Mouse (Mus musculus): ENCODE results near the gene Slc22a19.
"Not testable (repeated sequence)": the region's sequence is repeated elsewhere in the genome, so short reads cannot be mapped to it uniquely, and the experiment has no call there.

The Slc22a19 gene

GRCm38 (mm10) chr19:7711148-7711547 is at the start of gene Slc22a19:
Slc22a19 (minus strand) TSS chr19:7711310.
- DNase-seq (ENCODE audit: low spot score in 2 of 2) = no peak

- DNase-seq (ENCODE audit: low spot score in 2 of 2) = not testable (repeated sequence)
These were observed 42.3 kb upstream of the Slc22a19 start for GRCm38 (mm10) chr19:7753371-7753770.

- DNase-seq (ENCODE audit: low spot score in 2 of 2) = no peak
These were observed 18.4 kb upstream of the Slc22a19 start for GRCm38 (mm10) chr19:7729543-7729942.

GRCm38 (mm10) chr19:7693104-7693503 is 18.0 kb downstream of the Slc22a19 start:
- DNase-seq (ENCODE audit: low spot score in 2 of 2) = not testable (repeated sequence)

- no peak for DNase-seq (ENCODE audit: low spot score in 2 of 2)
These were observed 19.9 kb downstream of the Slc22a19 start for GRCm38 (mm10) chr19:7691259-7691658.

GRCm38 (mm10) chr19:7687988-7688387 is 23.1 kb downstream of the Slc22a19 start:
- no peak for DNase-seq (ENCODE audit: low spot score in 2 of 2)

- DNase-seq (ENCODE audit: low spot score in 2 of 2) = no peak
These were observed 39.1 kb downstream of the Slc22a19 start for GRCm38 (mm10) chr19:7672033-7672432.

- no peak for DNase-seq (ENCODE audit: low spot score in 2 of 2)
These were observed 62.0 kb downstream of the Slc22a19 start for GRCm38 (mm10) chr19:7648913-7649666.

GRCm38 (mm10) chr19:7633786-7634185 is 77.3 kb downstream of the Slc22a19 start:
- DNase-seq (ENCODE audit: low spot score in 2 of 2) = no peak

- no peak for DNase-seq (ENCODE audit: low spot score in 2 of 2)
These were observed 78.1 kb downstream of the Slc22a19 start for GRCm38 (mm10) chr19:7633021-7633420.

Measured in frontal cortex, postnatal 14 days (tissue).